ENCODE assay signal across 13 mouse cellular contexts in the genomic region with DNA sequence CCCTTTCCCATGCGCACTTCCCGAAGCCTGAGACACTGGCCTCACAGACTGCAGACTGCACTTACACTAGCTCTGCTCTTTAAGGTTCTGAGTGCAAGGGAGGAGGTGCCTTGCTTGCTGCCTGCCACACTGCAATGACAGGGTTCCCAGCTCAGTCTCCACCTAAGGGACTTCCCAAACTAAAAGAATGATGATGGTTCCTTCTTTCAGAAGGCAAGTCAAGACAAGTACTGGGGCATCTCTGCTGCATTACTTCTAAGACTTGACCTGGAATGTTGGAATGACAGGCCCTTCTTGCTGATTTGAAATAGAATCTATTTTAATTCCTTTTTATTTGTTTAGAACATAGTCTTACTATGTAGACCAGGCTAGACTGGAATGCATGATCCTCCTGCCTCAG. TPM values are rescaled to one million over a fixed set of nuclear protein-coding genes. Genes with fewer than 3 reads are reported as not detected.
"Had no signal": no experiment of that assay in that cellular context is flagged by ENCODE, and none has a peak within 500 bp of the region (broad histone marks: within the 10 kb centered on the region; RNA-seq: fewer than 3 reads in every experiment).

No protein-coding gene starts in this region.

- H3K9me3 ChIP-seq: limb, embryonic 10.5 days; midbrain, embryonic 10.5 days; midbrain, embryonic 15.5 days; neural tube, embryonic 12.5 days had no signal

- H3K4me1 ChIP-seq: limb, embryonic 10.5 days; neural tube, embryonic 12.5 days had no signal

- H3K4me2 ChIP-seq: lung, embryonic 14.5 days; midbrain, embryonic 15.5 days; neural tube, embryonic 12.5 days had no signal

- H3K27ac ChIP-seq: left cerebral cortex, adult 2 months; limb, embryonic 10.5 days; liver, embryonic 14.5 days; midbrain, embryonic 10.5 days; midbrain, embryonic 15.5 days; neural tube, embryonic 12.5 days; stomach, postnatal 0 days had no signal

- H3K27me3 ChIP-seq: midbrain, embryonic 15.5 days; neural tube, embryonic 12.5 days had no signal

- H3K4me3 ChIP-seq: left cerebral cortex, adult 2 months; limb, embryonic 10.5 days; midbrain, embryonic 10.5 days; midbrain, embryonic 15.5 days; neural tube, embryonic 12.5 days had no signal

- DNase-seq: kidney, postnatal 25 days; lung, embryonic 14.5 days; lung, postnatal 10 days; lung, postnatal 4 days; thymus, postnatal 4 days had no signal

- ATAC-seq: midbrain, embryonic 15.5 days had no signal

- H3K9ac ChIP-seq: liver, embryonic 14.5 days; lung, embryonic 14.5 days; midbrain, embryonic 15.5 days; neural tube, embryonic 12.5 days had no signal

RNA-seq across cellular contexts. Expression of a gene that starts 7.7 kb away (rescaled TPM):
- polyA plus RNA-seq: kidney, embryonic 16.5 days; limb, embryonic 10.5 days; lung, embryonic 14.5 days; midbrain, embryonic 10.5 days; midbrain, embryonic 15.5 days; neural tube, embryonic 12.5 days; stomach, postnatal 0 days had no signal

RNA-seq across cellular contexts. Expression of a gene that starts 34.4 kb away (rescaled TPM):
- polyA plus RNA-seq: limb, embryonic 10.5 days; liver, embryonic 14.5 days; lung, embryonic 14.5 days; midbrain, embryonic 10.5 days; neural tube, embryonic 12.5 days; stomach, postnatal 0 days had no signal
